Mouse (Mus musculus): Measurements from ENCODE around the gene Fam111a.

The Fam111a gene

DNA sequence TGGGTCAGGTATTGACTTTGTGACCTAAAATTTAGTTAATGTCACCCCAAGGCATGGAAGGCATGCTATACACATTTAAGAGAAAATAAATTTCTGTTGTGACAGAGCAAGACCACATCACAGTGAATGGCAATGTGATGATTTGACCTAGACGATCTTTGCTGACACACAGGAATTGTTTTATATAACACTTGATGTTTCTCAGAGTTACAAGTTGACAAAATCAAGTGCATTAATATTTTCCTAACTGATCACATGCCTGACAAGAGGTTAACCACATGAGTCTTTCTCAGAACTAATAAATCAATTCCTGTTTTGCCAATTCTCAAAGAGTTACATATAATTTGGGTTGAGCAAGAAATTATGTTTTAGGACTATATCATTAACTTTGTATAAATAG, 68.1 kb downstream of the Fam111a start:
- no peak for DNase-seq (ENCODE audit: low read depth, low spot score)

DNA sequence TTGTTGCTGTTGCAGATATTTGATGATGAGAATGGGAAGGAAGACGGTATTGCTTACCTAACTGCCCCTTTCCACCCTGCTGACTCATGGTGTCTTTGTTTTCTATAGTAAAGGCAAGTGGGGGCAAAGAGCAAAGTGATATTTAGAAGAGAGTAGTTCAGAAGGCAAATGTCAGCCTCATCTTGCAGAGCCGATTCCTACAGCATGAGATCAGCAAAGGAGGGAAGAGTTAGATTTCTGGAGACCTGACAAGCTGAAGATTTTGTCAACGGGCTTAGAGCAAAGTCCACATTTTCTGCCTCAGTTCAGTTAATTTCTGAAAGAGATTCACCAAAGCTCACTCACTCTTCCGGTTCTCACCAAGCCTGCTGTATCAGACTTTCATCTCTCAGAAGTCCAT, 87.6 kb downstream of the Fam111a start, which contains the start of gene Glyat:
TSS of gene Glyat (plus strand) at position 133 of the 400 bp plus-strand sequence.
- DNase-seq (ENCODE audit: low read depth, low spot score), result no peak

- DNase-seq (ENCODE audit: low read depth, low spot score), result no peak
These were observed 88.7 kb downstream of the Fam111a start for GRCm38 (mm10) chr19:12634259-12634658.

DNA sequence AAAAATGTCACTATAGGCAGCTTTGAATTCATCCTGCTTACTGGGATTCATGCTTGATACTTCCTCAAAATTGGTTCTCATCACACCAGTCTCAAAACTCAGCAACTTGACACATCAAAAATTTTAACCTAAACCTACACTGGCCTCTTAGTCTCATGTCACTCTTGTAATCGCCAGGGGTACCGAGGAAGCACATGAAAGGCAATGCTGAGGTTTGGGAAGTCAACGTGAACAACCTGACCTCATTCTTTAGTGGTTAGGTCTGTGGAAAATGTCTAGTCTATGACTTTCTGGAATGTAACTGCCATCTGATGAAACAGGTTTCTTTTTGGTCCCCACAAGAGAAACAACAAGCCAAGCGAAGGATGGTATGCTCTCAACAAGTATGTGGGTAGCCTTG, 89.4 kb downstream of the Fam111a start:
- DNase-seq (ENCODE audit: low read depth, low spot score), result no peak

- no peak for DNase-seq (ENCODE audit: low read depth, low spot score)
These were observed 91.3 kb downstream of the Fam111a start for GRCm38 (mm10) chr19:12636863-12637262.

- DNase-seq (ENCODE audit: low read depth, low spot score), result no peak
These were observed 92.5 kb downstream of the Fam111a start for GRCm38 (mm10) chr19:12638049-12638448.

Measured in mesoderm, embryonic 11.5 days (tissue).